Mouse (Mus musculus) urinary bladder, postnatal 4 days (tissue): ENCODE results near the gene Ttc24.

Source experiments
- DNase-seq, 2 experiments: peaks; one replicate each; pipeline ENCODE4 v3.0.0; 2021 to 2022; ENCODE audit warnings: low spot score in 2 of 2

Gene Ttc24

DNA sequence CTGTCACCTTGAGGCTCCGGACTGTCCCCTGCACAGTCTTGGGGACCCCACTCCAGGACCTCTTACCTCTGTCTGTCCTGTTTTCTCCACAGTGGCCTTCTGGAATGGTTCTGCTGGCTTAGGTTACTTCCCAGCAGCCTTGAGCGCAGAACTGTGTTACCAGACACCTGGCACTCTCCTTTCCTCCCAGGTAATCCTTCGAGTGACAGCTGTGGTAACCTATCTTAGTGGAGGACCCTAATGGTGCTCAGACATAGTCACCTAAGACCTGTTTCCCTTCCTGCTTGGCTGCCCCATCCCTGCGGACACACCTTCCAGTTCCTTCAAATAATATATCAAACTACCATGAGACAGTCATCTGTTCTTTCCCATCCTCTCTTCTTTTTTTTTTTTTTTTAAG, at the start of gene Ttc24:
Gene Ttc24 (minus strand): TSS at position 101 of the 400 bp plus-strand sequence.
- no peak for DNase-seq

DNA sequence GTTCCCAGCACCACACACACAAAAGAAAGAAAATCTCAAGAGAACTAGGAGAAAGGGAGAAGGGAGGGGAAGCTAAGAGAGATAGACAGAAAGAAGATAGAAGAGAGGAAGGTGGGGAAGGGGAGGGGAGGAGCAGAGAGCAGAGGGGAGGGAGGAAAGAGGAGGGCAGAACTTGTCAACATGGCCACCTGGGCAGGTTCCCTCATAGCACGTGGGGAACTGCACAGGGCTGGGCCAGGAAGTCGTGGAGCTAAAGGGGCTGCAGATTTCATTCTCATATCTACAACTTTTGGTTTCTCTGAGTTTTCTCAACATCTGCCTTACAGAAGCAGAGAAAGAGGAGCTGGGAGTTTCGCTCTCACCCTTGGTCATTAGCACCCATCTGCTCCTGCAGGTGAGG, 49.5 kb upstream of the Ttc24 start:
- DNase-seq: no peak

DNA sequence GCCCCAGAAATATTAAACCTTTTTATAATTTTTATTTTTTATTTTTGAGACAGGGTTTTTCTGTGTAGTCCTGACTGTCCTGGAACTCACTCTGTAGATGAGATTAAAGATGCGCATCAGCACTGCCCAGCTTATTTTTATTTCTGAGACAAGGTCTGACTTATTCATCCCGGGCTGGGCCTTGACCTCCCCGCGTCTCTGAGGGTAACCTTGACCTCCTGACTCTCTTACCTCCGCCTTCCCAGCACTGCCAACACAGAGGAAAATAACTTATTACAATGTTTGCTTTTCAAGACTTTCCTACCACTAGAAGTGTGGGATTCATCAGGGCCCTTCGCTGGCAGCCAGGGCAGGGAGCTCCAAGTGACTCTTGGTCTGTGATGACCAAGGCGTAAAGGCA, 48.1 kb upstream of the Ttc24 start:
- no peak for DNase-seq

DNA sequence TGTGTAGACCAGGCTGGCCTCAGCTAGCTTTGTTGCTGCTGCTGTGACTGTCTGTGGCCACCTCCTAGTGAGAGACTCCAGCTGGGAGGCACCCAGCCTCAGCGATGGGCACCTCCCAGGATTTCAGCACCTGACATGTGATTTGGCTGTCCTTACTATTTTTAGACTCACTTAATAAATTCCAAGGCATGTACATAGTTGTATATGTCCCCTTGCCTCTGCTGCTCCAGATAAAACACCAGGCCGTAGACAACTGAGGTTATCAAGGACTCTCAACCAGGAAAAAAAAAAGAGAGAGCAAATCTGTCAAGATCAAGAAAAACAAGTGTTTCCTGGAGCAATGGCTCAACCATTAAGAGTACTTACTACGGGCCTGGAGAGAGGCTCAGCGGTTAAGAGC, 47.1 kb upstream of the Ttc24 start:
- no peak for DNase-seq

DNA sequence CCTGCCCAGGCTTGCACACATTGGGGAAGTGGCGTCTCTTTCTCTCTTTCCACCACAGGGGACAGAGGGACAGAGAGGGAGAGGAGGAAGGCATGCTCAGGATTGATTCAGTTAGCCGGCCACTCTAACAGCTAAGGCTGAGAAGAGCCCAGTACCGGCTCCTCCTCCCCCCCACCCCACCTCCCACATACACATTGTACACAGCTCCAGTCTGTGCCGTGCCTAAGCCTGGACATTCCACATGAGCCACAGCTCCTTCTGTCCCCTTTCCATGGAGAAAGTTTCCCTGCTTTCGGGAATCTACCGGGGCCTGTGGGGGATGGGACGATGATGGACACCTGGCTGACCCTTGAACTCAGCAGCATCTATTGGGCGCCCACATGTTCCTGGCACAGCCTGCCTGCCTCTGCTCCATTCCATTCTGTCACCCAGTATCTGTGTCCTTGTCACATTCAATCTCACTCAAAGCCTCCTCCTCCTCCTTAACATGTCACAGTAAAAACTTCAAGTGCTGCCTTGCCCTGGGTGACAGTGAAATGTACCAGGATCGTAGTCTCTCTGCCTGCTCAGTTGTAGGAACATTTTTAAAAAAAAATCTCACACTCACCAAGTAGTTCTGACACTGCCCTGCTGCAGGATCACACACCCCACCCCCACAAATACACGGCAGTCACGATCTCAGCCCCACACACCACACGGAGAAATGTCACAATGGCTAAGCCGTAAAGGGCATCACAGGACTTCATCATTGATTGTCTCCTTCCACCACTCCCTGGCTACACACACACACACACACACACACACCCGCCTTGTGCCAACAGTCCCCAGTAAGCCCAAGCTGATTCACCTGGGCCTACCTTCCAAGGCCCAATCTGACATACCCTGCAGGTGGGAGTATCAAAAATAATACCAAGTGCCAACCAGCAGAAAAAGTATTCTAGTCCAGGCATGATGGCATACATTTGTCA, 43.3 kb upstream of the Ttc24 start:
- no peak for DNase-seq

DNA sequence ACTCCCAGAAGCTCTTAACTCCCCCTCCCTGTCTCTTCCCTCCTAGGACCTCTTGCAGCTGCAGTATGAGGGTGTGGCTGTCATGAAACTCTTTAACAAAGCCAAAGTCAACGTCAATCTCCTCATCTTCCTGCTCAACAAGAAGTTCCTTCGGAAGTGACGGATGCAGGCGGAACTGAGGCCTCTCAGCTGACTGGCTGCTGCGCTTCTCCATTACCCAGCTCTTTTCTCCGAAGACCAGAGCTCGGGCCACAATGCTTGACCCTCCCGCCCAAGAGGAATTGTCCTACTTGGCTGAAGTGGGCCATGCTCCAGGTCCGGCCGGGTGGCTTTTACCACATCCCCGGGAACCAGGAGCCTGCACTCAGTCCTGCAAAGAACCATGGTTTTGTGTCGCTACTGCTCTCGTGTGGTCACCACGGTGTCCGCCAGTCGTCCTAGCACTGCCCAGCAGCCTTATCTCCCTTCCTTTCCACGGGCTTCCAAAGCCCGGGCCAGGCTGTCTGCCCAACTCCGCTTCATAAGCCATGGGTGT, 42.1 kb upstream of the Ttc24 start:
- DNase-seq: no peak

DNA sequence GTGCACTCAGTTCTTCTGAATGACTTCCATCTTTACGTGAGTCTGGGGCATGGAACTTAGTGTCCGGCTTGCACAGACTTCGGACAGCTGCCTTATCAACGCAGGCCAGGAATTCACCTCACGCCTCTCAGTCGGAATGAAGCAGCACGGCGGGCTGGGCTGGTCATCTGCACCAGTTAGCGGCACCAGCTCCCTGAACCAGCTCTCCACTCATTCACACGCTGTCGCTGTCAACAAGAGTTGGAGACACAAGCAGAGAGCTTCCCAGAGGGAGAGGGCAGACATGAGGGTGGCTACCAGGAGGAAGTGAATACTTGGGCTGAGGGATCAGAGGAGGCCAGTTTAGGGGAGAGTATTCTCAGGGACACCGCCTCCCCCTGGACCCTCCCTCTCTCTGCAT, 36.3 kb upstream of the Ttc24 start:
- DNase-seq: no peak

DNA sequence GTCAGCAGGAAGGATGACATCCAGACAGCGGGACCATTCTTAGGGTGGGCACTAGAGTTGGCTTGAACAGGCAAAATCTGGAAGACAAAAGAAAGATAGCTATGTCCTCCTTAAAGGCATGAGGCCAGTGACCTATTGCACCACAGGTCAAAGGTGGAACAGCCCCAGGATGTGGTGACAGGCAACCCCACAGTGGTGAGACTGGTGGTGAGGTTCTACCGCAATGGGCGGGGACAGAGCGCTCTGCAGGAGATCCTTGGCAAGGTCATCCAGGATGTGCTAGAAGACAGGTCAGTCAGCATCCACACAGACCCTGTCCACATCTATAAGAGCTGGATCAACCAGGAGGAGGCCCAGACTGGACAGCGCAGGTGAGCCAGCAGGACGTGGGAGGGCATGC, 31.0 kb upstream of the Ttc24 start:
- no peak for DNase-seq

DNA sequence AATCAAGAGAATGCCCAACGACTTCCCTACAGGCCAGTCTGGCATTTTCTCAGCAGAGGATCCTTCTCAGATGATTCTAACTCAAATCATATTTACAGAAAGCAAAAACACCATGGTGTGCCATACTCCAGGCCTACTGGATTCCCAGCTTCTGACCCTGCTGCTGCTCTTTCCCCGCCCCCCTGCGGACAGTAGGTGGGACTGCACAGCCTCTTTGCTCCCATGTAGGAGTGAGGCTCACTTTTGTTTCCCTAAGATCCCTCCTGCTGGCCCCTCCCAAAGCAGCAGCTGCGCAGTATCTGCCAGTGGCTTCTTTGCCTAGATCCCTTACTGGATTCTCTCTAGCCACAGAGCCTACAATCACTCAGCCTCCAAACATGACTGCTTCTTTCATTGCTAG, 28.0 kb upstream of the Ttc24 start:
- no peak for DNase-seq

DNA sequence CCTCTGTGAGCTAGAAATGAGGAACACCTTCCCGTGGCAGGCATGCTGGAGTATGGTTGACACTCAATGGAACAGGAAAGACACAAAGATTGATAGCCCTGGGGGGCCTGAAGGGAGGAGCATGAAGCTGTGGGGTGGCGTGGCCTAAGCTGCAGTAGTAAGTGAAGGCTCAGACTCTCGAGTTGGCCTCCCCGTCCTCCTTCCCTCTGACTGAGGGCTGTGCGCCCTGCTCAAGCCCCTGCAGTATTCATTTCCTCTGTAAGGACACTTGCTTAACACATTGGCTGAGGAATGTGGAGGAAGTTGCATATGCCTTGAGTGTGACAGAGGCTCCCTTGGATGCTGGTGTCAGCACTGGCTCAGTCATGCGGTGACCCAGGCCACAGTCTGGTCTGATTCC, 24.5 kb upstream of the Ttc24 start:
- no peak for DNase-seq

DNA sequence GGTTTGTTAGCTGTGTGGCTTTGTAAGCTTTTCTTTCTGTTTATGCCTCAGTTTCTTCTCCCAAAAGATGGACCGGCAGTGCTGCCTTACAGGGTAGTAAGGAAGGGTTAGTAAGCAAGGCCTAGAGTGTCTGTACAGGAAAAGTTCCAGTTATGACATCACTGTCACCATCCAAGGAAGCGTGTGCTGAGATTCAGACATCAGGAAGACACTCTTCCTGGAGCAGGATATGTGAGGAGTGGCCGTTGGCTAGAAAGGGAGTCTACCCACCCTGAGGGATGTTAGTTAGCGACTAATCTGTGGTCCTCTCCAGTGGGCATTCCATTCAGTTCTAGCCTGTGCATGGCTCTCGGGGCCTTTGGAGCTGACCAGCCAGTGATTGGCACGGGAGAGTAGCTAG, 24.1 kb upstream of the Ttc24 start:
- no peak for DNase-seq

DNA sequence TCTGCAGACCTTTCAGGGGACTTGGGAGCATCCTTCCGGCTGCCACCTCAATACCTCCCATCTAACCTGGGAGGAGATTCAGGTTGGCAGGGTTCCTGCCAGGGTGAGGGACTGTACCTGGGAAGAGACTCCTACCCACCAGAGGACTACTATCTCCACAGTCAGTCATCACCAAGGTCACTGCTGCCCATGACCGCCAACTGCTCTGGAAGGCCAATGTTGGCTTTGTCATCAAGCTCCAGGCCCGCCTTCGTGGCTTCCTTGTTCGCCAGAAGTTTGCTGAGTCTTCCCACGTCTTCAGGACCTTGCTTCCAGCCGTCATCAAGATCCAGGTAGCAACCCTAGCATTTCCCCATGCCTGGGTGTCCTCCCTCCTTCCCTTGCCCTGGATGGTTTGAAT, 23.6 kb upstream of the Ttc24 start:
- no peak for DNase-seq

DNA sequence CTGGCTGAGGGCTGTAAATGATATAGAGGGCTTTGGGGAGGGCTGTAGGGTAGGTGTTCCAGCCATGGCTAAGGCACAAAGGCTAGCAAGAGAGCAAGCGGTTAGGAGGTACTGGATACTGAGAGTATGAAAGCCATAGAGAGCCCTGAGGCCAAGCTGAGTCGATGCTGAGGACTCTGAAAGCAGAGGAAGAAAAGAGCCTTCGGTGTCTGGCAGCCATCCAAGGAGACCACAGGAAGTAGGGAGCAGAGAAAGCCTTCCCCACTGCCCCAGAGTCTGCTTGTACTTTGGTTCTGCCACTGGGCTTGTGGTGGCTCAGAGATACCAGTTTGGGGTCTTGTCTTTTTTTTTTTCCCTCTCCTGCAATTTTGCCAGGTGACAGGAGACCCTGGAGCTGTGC, 22.1 kb upstream of the Ttc24 start:
- DNase-seq: no peak

DNA sequence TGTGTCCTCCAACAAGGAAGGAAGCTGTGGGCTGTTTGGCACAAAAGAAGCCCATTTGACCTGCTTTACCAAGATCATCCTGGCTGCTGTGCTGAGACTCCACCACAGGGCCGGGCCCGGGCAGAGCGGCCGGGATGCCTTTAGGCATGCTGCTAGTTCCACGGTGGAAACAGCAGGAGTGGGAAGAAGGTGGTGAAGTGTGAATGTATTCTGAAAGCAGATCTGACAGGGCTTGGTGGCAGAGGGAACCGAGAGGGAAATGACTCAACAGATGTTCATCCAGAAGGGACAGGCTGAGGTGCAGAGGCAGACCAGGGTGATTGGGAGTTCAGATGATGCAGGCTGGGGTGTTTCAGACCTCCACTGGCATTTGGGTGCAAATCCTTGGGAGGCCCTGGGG, 19.6 kb upstream of the Ttc24 start:
- no peak for DNase-seq

DNA sequence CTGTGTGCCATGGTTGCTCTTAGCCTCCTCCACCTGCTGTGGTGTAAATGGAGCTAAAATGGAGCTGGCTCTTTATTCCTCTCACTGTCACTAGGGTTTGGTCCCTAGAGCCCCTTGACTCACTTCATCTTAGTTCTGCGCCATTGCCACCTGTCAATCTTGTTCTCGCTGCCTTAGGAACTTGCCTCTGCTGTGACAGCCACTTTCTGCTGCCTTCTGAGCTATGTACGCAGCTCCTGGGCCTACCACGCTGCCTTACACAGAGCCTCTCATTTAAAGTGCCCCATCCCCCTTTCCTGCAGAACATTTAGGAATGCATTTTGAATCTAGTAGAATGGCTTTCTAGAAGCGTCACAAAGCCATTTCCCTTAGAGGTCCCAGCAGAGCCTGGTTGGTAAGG, 16.0 kb upstream of the Ttc24 start:
- DNase-seq: no peak

DNA sequence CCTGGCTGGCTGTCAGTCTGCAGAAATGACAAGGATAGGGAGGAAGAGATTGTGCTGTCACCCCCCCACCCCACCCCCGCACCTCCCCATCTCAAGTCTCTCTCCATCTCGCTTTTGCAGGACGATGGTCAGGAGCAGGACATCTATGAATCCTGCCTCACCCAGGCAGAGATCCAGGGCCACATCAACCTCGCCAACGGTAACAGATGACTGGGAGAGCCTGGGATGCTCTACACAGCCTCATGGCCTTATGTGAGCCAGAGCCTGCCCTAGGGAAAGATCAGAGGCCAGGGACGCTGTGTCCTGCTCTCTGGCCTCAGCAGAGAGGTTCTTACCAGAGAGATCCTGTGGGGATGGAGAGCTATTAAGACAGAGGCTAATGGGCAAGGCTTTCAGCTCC, 12.5 kb upstream of the Ttc24 start:
- DNase-seq: no peak

DNA sequence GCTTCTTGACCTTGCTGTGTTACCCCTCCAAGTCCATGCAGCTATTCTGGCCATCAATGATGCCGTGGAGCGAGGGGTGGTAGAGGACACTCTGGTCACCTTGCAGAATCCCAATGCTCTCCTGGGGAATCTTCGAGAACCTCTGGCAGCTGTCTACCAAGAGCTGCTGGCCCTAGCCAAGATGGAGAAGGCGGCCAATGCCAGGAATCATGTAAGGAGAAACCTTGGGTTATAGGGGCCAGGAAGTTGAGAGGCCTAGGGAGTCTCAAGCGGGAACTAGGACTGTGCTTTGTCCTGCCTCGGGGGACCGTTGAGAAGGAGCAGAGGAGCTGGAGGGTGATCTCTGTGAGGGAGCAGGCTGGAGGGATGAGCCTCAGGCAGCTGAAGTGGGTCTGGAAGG, 12.0 kb upstream of the Ttc24 start:
- no peak for DNase-seq

DNA sequence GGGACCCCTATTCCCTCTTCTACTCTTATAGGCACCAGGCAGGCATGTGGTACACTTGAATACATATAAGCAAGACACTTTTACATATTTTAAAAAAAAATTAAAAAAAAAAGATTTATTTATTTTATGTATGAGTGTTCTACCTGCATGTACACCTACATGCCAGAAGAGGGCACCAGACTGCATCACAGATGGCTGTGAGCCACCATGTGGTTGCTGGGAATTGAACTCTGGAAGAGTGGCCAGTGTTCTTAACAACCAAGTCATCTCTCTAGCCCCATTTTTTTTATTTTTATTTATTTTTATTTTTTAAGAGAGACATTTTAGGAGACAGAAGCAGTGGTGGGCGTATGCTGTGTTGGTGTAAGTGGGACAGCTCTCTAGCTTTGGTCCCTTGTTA, 9.6 kb upstream of the Ttc24 start:
- no peak for DNase-seq

DNA sequence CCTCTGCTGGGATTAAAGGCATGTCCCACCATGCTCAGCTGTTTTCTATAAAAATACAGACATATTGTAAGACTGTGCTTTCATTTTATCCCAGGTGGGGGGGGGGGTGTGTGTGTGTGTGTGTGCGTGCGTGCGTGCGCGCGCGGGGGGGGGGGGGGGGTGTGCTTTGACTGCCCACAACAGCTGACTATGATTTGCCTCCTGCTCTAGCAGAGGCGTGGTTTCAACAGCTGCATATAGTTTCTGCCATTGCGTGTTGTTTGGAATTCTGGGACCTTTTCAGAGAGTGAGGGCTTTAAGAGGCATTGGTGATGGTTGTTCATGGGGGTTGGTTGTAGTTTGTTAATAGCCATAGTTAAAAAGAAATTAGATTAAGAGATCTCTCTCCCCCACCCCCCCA, 7.4 kb upstream of the Ttc24 start:
- DNase-seq: no peak

DNA sequence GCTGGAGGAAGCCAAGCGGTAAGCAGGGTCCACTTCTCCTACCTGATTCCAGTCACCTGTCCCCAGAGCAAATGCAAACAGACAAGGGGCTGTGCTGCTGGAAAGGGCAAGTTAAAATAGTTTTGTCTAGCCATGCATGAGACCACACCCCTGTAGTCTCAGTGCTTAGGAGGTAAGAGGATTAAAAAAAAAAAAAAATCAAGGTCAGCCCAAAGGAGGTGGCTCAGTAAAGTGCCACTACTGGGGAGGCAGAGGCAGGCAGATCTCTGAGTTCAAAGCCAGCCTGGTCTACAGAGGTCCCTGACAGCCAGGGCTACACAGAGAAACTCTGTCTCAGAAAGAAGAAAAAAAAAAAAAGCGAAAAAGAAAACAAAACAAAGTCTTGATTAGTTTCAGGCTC, 5.9 kb upstream of the Ttc24 start:
- DNase-seq: no peak

DNA sequence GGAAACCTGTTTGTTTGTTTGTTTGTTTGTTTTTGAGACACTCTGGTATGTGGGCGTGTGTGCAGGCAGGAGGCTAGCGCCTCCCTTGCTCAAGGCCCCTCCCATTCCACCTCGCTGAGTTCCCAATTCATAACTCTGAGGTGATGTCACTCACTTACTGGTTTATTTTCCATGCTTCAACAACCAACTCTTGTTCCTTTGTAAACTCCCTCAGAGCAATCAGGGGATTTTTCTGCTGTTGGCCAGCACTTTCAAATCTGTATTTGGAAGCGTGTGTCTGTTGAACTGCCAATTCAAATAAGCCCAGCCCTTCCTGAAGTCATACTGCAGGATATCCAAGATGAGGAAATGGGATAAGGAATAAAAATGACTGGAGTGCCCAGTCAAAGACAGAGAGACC, 4.6 kb upstream of the Ttc24 start:
- DNase-seq: no peak

DNA sequence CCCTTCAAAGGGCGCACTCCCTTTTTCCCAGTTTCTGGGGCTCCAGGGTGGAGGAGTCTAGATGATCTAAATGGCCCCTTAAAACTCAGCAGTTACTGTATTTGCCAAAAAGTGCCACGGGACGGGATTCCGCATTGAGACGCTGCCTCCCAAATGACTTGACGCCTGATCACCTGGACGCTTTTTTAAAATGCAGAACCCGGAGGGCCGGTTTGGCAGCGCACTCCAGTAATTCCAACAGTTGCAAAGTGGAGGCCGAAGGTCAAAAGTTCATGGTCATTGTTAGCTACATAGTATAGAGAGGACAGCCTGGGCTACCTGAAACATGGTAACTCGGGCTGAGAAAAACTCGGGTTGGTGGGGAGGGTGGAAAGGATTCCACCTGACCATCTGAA, 4.1 kb upstream of the Ttc24 start:
- no peak for DNase-seq

DNA sequence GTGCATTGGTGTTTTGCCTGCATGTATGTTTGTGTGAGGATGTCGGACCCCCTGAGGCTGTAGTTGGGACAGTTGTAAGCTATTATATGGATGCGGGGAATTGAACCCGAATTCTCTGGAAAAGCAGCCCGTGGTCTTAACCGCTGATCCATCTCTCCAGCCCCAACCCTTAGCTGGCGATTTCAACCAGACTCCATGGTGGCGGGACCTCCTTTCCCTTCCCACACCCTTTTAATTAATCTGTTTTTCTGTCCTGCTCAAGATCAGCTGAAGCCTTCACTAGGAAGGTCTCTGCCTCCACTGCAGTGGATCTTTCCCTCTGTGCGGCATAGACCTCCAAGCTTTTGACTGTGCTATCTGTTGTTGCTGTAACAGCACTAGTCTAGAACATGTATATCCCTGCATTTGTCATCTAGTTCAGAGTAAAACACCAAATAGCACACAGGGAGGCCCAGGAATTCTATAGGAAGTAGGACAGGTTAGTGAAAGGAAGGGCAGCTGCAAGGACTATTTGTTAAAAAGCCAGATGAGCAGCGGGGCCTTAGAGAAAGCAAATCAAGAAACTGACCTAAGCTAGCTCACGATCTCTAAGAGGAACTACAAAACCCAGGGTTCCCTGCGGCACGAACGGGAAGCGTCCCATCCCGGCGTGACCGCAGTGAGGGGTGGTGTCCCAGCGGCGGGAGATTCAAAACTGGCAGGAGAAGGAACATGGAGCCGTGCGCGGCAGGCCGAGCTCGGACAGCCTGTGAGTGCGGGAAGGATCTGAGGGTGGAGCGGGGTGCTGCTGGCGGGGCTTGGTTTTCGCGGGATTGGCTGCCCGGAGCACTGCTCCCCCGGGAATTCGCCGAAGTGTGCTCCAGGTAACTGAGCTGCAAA, 3.5 kb upstream of the Ttc24 start, which contains the start of gene Iqgap3:
Gene Iqgap3 (plus strand): TSS at position 627 of the 879 bp plus-strand sequence.
- DNase-seq: peak; percentile 79 to 88
